Mouse (Mus musculus) hindbrain, embryonic 14.5 days (tissue): ENCODE measurements around the gene Cir1. TPM values are rescaled to one million over a fixed set of nuclear protein-coding genes. Genes with fewer than 3 reads are reported as not detected.

Experiments used
- ATAC-seq: fragments of 200-750 bp; cut with Nextera tagmentation; 2 replicates; pipeline ENCODE4 v1.8.0; 2017; ENCODE audit warnings: moderate number of reproducible peaks, mild to moderate bottlenecking, moderate TSS enrichment, moderate library complexity; ENCODE audit not compliant: low FRiP score
- DNase-seq: peaks from one replicate; pipeline ENCODE4 v3.0.0-alpha.2; 2015; ENCODE audit warnings: low spot score
- H3K27ac ChIP-seq: fragments of 300-500 bp; sonication (generic); 2 replicates; pipeline ENCODE4 v1.5.1; 2014; ENCODE audit warnings: mild to moderate bottlenecking, moderate library complexity
- H3K27me3 ChIP-seq: fragments of 300-500 bp; sonication (generic); 2 replicates; pipeline ENCODE4 v1.6.1; 2014; ENCODE audit warnings: mild to moderate bottlenecking, low read length, mixed read lengths; ENCODE audit not compliant: control insufficient read depth, insufficient read depth
- H3K36me3 ChIP-seq: fragments of 300-500 bp; sonication (generic); replicated peaks from 2 replicates; pipeline ENCODE4 v1.6.1; 2014; ENCODE audit not compliant: control insufficient read depth, insufficient read depth
- H3K4me1 ChIP-seq: fragments of 300-500 bp; sonication (generic); replicated peaks from 2 replicates; pipeline ENCODE4 v1.6.1; 2014; ENCODE audit warnings: antibody characterized with exemption, low read length, mixed read lengths; ENCODE audit not compliant: control insufficient read depth, insufficient read depth
- H3K4me2 ChIP-seq: fragments of 300-500 bp; sonication (generic); replicated peaks from 2 replicates; pipeline ENCODE4 v1.6.1; 2014; ENCODE audit warnings: mild to moderate bottlenecking, moderate library complexity
- H3K4me3 ChIP-seq: fragments of 300-500 bp; sonication (generic); replicated peaks from 2 replicates; pipeline ENCODE4 v1.5.1; 2014; ENCODE audit warnings: mild to moderate bottlenecking, low read length
- H3K9ac ChIP-seq: fragments of 300-500 bp; sonication (generic); 2 replicates; pipeline ENCODE4 v1.6.1; 2014
- H3K9me3 ChIP-seq: fragments of 300-500 bp; sonication (generic); 2 replicates; pipeline ENCODE4 v1.6.1; 2016; ENCODE audit warnings: low read length; ENCODE audit not compliant: control insufficient read depth
- WGBS: fragments of 180-500 bp; shearing (Covaris S2); extraction: QIAGEN DNeasy Blood & Tissue Kit; methylation state at CpG from one replicate; pipeline ENCODE4 v1.1.7; 2014; 5-methylcytosine and 5-hydroxymethylcytosine counted together
- polyA plus RNA-seq: library from polyadenylated mRNA; unstranded; fragments of >200 nt; fragmentation: Nextera tagmentation; extraction: Ambion mirVana; gene quantifications from 2 replicates; pipeline ENCODE4 v1.2.1, GENCODE M21; 2014

Cir1 gene
- polyA plus RNA-seq, 1 experiment from 2014 or later = 28.0 TPM

- H3K9me3 ChIP-seq = no peaks in the 10 kb centered on the region
- DNase-seq (peak; percentile 55), ATAC-seq (no peak)
- H3K4me3 ChIP-seq = no peak overlapping the region
- no peak overlapping the region for H3K27ac ChIP-seq
- WGBS = 8% methylated on average over 7 of the region's 7 CpGs
- H3K36me3 ChIP-seq = no peaks in the 10 kb centered on the region
- H3K4me1 ChIP-seq = peaks cover 4% of the 10 kb centered on the region; the same call in 1 of the 2 replicates
- no peak overlapping the region for H3K4me2 ChIP-seq
- H3K27me3 ChIP-seq = peaks cover 47% of the 10 kb centered on the region
- H3K9ac ChIP-seq = no peak overlapping the region
Measured at GRCm38 (mm10) chr2:73281707-73282106, 30.8 kb downstream of the Cir1 start.

GRCm38 (mm10) chr2:73281048-73281661 is 31.3 kb downstream of the Cir1 start:
- 12% methylated on average over 22 of the region's 22 CpGs for WGBS
- no peak overlapping the region for H3K27ac ChIP-seq

GRCm38 (mm10) chr2:73280356-73281047 is 32.0 kb downstream of the Cir1 start:
- peaks cover 4% of the 10 kb centered on the region; the same call in 1 of the 2 replicates for H3K4me1 ChIP-seq
- ATAC-seq (no peak), DNase-seq (no peak)
- H3K27me3 ChIP-seq = peaks cover 59% of the 10 kb centered on the region
- H3K36me3 ChIP-seq = no peaks in the 10 kb centered on the region
- 0 out of 2 replicates have a peak overlapping the region, but pooled peaks have one; percentile 3 for H3K4me3 ChIP-seq
- no peaks in the 10 kb centered on the region for H3K9me3 ChIP-seq
- peak overlapping the region; percentile 27 for H3K4me2 ChIP-seq
- no peak overlapping the region for H3K27ac ChIP-seq
- H3K9ac ChIP-seq = peak overlapping the region; percentile 20; the same call in 1 of the 2 replicates
- WGBS = under 1% methylated on average over 33 of the region's 33 CpGs

More at GRCm38 (mm10) chr2:73281048-73281661, 31.3 kb downstream of the Cir1 start:
- DNase-seq (no peak), ATAC-seq (no peak)
- no peaks in the 10 kb centered on the region for H3K36me3 ChIP-seq
- H3K4me1 ChIP-seq = peaks cover 4% of the 10 kb centered on the region; the same call in 1 of the 2 replicates
- H3K9ac ChIP-seq = 0 out of 2 replicates have a peak overlapping the region, but pooled peaks have one; percentile 20
- peaks cover 52% of the 10 kb centered on the region for H3K27me3 ChIP-seq
- no peak overlapping the region for H3K4me3 ChIP-seq
- no peaks in the 10 kb centered on the region for H3K9me3 ChIP-seq
- peak overlapping the region; percentile 27 for H3K4me2 ChIP-seq

GRCm38 (mm10) chr2:73279271-73280038 is 33.0 kb downstream of the Cir1 start:
- ATAC-seq (no peak; the same call in 1 of the 2 replicates), DNase-seq (no peak)
- Histone ChIP-seq H3K36me3 (no peaks in the 10 kb centered on the region), H3K9ac (no peak overlapping the region), H3K4me3 (no peak overlapping the region; the same call in 1 of the 2 replicates), H3K27me3 (peaks cover 59% of the 10 kb centered on the region), H3K4me1 (peaks cover 6% of the 10 kb centered on the region; the same call in 1 of the 2 replicates), H3K27ac (no peak overlapping the region), H3K9me3 (no peaks in the 10 kb centered on the region), H3K4me2 (peak overlapping the region; percentile 32)
- under 1% methylated on average over 30 of the region's 31 CpGs for WGBS

- no peak overlapping the region for H3K27ac ChIP-seq
- no peaks in the 10 kb centered on the region for H3K9me3 ChIP-seq
- H3K9ac ChIP-seq = no peak overlapping the region
- peak overlapping the region; percentile 32 for H3K4me2 ChIP-seq
- H3K27me3 ChIP-seq = peaks cover 62% of the 10 kb centered on the region
- H3K4me1 ChIP-seq = peaks cover 10% of the 10 kb centered on the region
- no peaks in the 10 kb centered on the region for H3K36me3 ChIP-seq
- ATAC-seq (peak; percentile 47), DNase-seq (no peak)
- WGBS = under 1% methylated on average over 17 of the region's 17 CpGs
- no peak overlapping the region; the same call in 1 of the 2 replicates for H3K4me3 ChIP-seq
Measured at GRCm38 (mm10) chr2:73278869-73279268, 33.6 kb downstream of the Cir1 start.

GRCm38 (mm10) chr2:73278131-73278854 is 34.2 kb downstream of the Cir1 start:
- no peaks in the 10 kb centered on the region for H3K36me3 ChIP-seq
- H3K27me3 ChIP-seq = peaks cover 68% of the 10 kb centered on the region
- WGBS = 1% methylated on average over 20 of the region's 20 CpGs
- H3K27ac ChIP-seq = no peak overlapping the region
- no peaks in the 10 kb centered on the region for H3K9me3 ChIP-seq
- H3K4me2 ChIP-seq = peak overlapping the region; percentile 32
- H3K4me3 ChIP-seq = no peak overlapping the region
- no peak overlapping the region for H3K9ac ChIP-seq
- peaks cover 15% of the 10 kb centered on the region for H3K4me1 ChIP-seq
- DNase-seq (peak; percentile 98), ATAC-seq (0 out of 2 replicates have a peak, but pooled peaks have one; percentile 39)

DNA sequence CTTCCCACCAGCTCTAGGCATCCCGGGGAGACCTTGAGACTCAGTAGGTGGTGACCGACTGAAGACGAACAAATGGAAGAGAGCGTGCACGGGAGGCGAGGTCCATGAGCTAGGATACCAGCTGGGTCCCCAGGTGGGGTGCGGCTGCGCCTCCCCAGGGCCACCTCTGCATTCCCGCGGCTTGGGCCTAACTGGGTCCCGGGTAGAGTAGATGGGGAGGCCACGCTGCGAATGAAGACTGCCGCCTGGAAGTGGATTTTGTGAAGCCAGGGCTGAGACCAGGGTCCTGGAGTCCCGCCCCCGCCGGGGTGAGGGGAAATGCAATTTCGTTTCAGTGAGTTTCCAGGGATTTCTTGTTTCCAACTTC is 34.8 kb downstream of the Cir1 start:
- peak overlapping the region; percentile 38 for H3K4me2 ChIP-seq
- no peaks in the 10 kb centered on the region for H3K36me3 ChIP-seq
- H3K4me1 ChIP-seq = peaks cover 15% of the 10 kb centered on the region
- H3K4me3 ChIP-seq = peak overlapping the region; percentile 22; the same call in 1 of the 2 replicates
- WGBS = 2% methylated on average over 18 of the region's 18 CpGs
- H3K27ac ChIP-seq = peak overlapping the region; percentile 69; the same call in 1 of the 2 replicates
- peaks cover 71% of the 10 kb centered on the region for H3K27me3 ChIP-seq
- ATAC-seq (no peak), DNase-seq (no peak)
- peak overlapping the region; percentile 34; the same call in 1 of the 2 replicates for H3K9ac ChIP-seq
- no peaks in the 10 kb centered on the region for H3K9me3 ChIP-seq

DNA sequence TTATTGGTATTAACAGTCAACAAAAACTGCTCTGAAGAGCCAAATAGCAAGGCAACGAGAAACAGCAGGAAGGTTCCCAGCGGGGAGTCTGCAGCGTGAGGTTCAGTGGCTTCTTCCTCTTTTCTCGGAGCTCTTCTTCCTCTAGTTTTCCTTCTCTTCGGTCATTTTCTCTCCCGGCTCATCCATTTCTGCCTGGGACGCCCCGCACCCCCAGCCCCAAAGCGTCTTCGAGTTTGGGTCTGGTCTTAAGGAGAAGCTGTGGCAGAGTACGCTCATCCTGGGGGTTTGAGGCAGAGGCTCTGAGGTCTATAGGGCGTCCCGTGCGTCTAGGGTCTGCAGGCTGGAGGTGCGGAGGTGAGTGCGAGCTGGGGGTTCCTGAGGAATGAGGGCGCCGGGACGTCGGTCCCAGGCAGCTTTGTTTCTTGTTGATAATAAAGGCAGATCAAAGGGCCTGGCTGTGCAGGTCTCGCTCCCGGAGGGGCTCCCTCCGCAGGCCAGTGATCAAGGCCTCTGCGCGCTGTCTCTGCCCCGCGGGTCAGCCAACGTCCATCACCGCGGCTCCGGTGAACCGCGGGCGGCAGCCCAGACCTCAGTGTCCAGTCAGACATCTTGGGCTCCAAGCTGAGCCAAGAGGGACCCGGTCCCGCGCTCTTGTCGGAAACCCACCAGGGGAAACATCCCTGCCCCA is 35.3 kb downstream of the Cir1 start:
- H3K27ac ChIP-seq = peak overlapping the region; percentile 69
- peak overlapping the region; percentile 22 for H3K4me3 ChIP-seq
- WGBS = under 1% methylated on average over 38 of the region's 38 CpGs
- H3K36me3 ChIP-seq = no peaks in the 10 kb centered on the region
- H3K27me3 ChIP-seq = peaks cover 71% of the 10 kb centered on the region
- DNase-seq (no peak), ATAC-seq (no peak)
- peaks cover 15% of the 10 kb centered on the region for H3K4me1 ChIP-seq
- peak overlapping the region; percentile 38 for H3K4me2 ChIP-seq
- H3K9ac ChIP-seq = peak overlapping the region; percentile 34
- no peaks in the 10 kb centered on the region for H3K9me3 ChIP-seq
